In genomic region chr19:10449708-10450107, GRCm38 (mm10) we compare ENCODE assay signal across 8 mouse cellular contexts. TPM values are rescaled to one million over a fixed set of nuclear protein-coding genes. Genes with fewer than 3 reads are reported as not detected.
DNase-seq lines count a peak whose midpoint lies in the region; ATAC-seq lines count a peak whose summit lies in the region.

No protein-coding gene starts in this region.

- H3K4me3 ChIP-seq in limb, embryonic 11.5 days (ENCODE audit: low read depth, low read length) = no peak overlapping the region
- no peak overlapping the region for H3K4me3 ChIP-seq in stomach, embryonic 16.5 days (replicated peaks; ENCODE audit: low read length)

- no peaks in the 10 kb centered on the region for H3K36me3 ChIP-seq in limb, embryonic 11.5 days (ENCODE audit: control insufficient read depth, insufficient read depth, low read length)
- H3K36me3 ChIP-seq in stomach, embryonic 16.5 days (ENCODE audit: control insufficient read depth, insufficient read depth, low read length) = no peaks in the 10 kb centered on the region

- peak; percentile 36; the same call in 1 of the 2 replicates for ATAC-seq in limb, embryonic 11.5 days (ENCODE audit: insufficient number of reproducible peaks, low FRiP score, low TSS enrichment, low read depth)
- ATAC-seq in stomach, embryonic 16.5 days (ENCODE audit: insufficient read depth, low FRiP score) = peak; percentile 84

- no peak overlapping the region for H3K27ac ChIP-seq in limb, embryonic 11.5 days (replicated peaks; ENCODE audit: low read depth, low read length)
- H3K27ac ChIP-seq in stomach, embryonic 16.5 days (ENCODE audit: low read length) = no peak overlapping the region

- peaks cover 4% of the 10 kb centered on the region; the same call in 1 of the 2 replicates for H3K27me3 ChIP-seq in limb, embryonic 11.5 days (ENCODE audit: control insufficient read depth, insufficient read depth, low read length)
- peaks cover 12% of the 10 kb centered on the region for H3K27me3 ChIP-seq in stomach, embryonic 16.5 days (ENCODE audit: control insufficient read depth, insufficient read depth, low read length)

- H3K9ac ChIP-seq in limb, embryonic 11.5 days (ENCODE audit: low read length) = no peak overlapping the region
- no peak overlapping the region for H3K9ac ChIP-seq in stomach, embryonic 16.5 days (ENCODE audit: low read length)

- WGBS in limb, embryonic 11.5 days = 7% methylated on average over 3 of the region's 3 CpGs
- WGBS in stomach, embryonic 16.5 days = 2% methylated on average over 3 of the region's 3 CpGs

- H3K4me1 ChIP-seq in limb, embryonic 11.5 days (ENCODE audit: control insufficient read depth, insufficient read depth, low read length) = no peaks in the 10 kb centered on the region
- H3K4me1 ChIP-seq in stomach, embryonic 16.5 days (ENCODE audit: control insufficient read depth, insufficient read depth, low read length) = no peaks in the 10 kb centered on the region

- no peaks in the 10 kb centered on the region for H3K9me3 ChIP-seq in limb, embryonic 11.5 days (ENCODE audit: control insufficient read depth, low read length)
- no peaks in the 10 kb centered on the region for H3K9me3 ChIP-seq in stomach, embryonic 16.5 days (replicated peaks; ENCODE audit: control insufficient read depth, low read length)

- no peak overlapping the region for H3K4me2 ChIP-seq in limb, embryonic 11.5 days (ENCODE audit: low read depth, severe bottlenecking)
- H3K4me2 ChIP-seq in stomach, embryonic 16.5 days (ENCODE audit: low read depth, low read length) = no peak overlapping the region

- peak; percentile 76 for DNase-seq in urinary bladder, postnatal 14 days (ENCODE audit: low spot score)
- DNase-seq in urinary bladder, postnatal 10 days (ENCODE audit: low spot score) = no peak
- peak; percentile 67 to 76 for DNase-seq in cerebellum, postnatal 36 days
- peak; percentile 29 to 43 for DNase-seq in gastrocnemius, adult 8-10 months (ENCODE audit: low spot score in 2 of 2)
- DNase-seq in kidney, adult 8-10 months = peak; percentile 50 to 72
- DNase-seq in limb, embryonic 11.5 days (ENCODE audit: low spot score) = peak; percentile 83
- peak; percentile 78 for DNase-seq in naive thymus-derived CD4-positive, alpha-beta T cell, adult 2 months (ENCODE audit: low read depth)

RNA-seq across cellular contexts. Expression of gene Lrrc10b, which starts 7.6 kb away (rescaled TPM):
- under 1 TPM in 2 of 4 experiments, not detected in 2; 0.19 to 0.48 TPM for total RNA-seq in gastrocnemius, adult 8-10 months (2022)
- 0.09 TPM in 1 of 2 replicates, not detected in the other for polyA plus RNA-seq in limb, embryonic 11.5 days (2014; fragmentation: Nextera tagmentation; extraction: Ambion mirVana)
- polyA plus RNA-seq in stomach, embryonic 16.5 days (2015; fragmentation: Nextera tagmentation; extraction: Ambion mirVana) = 0.32 and 0.41 TPM in 2 replicates

RNA-seq across cellular contexts. Expression of gene Ppp1r32, which starts 33.0 kb away (rescaled TPM):
- under 1 TPM; 0.35 to 0.92 (median 0.46) TPM for total RNA-seq in gastrocnemius, adult 8-10 months (2022)
- polyA plus RNA-seq in limb, embryonic 11.5 days (2014; fragmentation: Nextera tagmentation; extraction: Ambion mirVana) = 0.16 TPM in 1 of 2 replicates, not detected in the other
- 0.31 TPM in 1 of 2 replicates, not detected in the other for polyA plus RNA-seq in stomach, embryonic 16.5 days (2015; fragmentation: Nextera tagmentation; extraction: Ambion mirVana)
